Mouse (Mus musculus) embryonic stem cell, embryonic (primary cell): ENCODE results near the gene Pak3.
"Not testable (repeated sequence)": the region's sequence is repeated elsewhere in the genome, so short reads cannot be mapped to it uniquely, and the experiment has no call there.

Experiments used
- CTCF ChIA-PET, 4 experiments: fragments of 300-600 bp in 2 of 4; fragments of 350-600 bp in 2 of 4; sonication (Branson Sonifier 250); formaldehyde crosslinking; loops; one replicate each; lab custom pipeline; 2022; ENCODE audit warnings: inconsistent platforms in 2 of 4; lab: Charles Lee
- POLR2A ChIA-PET, 4 experiments: fragments of 300-600 bp in 2 of 4; fragments of 350-600 bp in 2 of 4; sonication (Branson Sonifier 250); formaldehyde crosslinking; loops; one replicate each; lab custom pipeline; 2022; ENCODE audit warnings: antibody characterized with exemption in 4 of 4, inconsistent platforms in 1 of 4; lab: Charles Lee

The Pak3 gene

GRCm38 (mm10) chrX:143518168-143518901, at the start of gene Pak3:
TSS of gene Pak3 (plus strand) at chrX:143518591.
- ChIA-PET CTCF (interaction anchor here in 1 of 4 experiments (0.8 kb wide), 1 partner anchor 150 kb away, joined by 5 read pairs; no protein-coding TSS in a partner anchor), POLR2A (interaction anchor here in 3 of 4 experiments (0.7 to 1.3 kb wide), 3 partner anchors 10 to 25 kb away, joined by 3 to 5 read pairs (median 3); no protein-coding TSS in a partner anchor)

- CTCF ChIA-PET = no interaction called here
- POLR2A ChIA-PET = no interaction called here
Observed at GRCm38 (mm10) chrX:143482866-143483265, 35.5 kb upstream of the Pak3 start.

GRCm38 (mm10) chrX:143501053-143501695, 17.2 kb upstream of the Pak3 start:
- CTCF ChIA-PET = no interaction called here

DNA sequence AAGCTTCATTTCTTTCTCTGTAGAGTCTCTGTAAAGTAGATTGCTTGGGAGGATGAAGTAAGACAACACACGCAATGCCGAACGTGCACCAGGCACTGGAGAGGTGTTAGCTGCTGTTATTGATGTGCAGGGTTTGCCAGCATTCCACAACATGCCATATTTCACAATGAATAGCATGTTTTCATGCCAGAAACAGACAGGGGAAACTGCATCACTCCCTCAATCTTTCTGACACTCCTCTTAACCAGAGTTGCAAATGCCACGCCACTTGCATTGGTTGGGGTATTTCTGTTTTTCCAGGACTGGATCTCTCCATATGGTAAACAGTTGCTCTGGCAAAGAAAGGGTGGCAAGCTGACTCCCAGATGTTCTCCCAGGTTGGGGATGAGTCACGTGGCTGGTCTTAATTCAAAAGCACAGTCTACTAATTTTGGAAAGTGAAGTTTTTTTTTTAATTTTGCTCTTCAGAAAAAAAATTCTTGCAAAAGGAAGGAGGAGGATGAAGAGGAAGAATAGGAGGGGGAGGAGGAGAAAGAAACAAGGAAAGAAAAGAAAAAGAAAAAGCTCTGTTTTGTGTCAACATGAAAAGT, 16.5 kb upstream of the Pak3 start:
- POLR2A ChIA-PET = no interaction called here

More at GRCm38 (mm10) chrX:143501053-143501695, 17.2 kb upstream of the Pak3 start:
- POLR2A ChIA-PET = no interaction called here

GRCm38 (mm10) chrX:143518917-143519316, 526 bp downstream of the Pak3 start:
- CTCF ChIA-PET = interaction anchor here in 1 of 4 experiments (0.8 kb wide), 1 partner anchor 149 kb away, joined by 5 read pairs; no protein-coding TSS in a partner anchor
- POLR2A ChIA-PET = interaction anchor here in 2 of 4 experiments (0.7 to 1.3 kb wide), 2 partner anchors 24 kb away, joined by 3 to 5 read pairs; no protein-coding TSS in a partner anchor

More for the DNA sequence above, 16.5 kb upstream of the Pak3 start:
- CTCF ChIA-PET = no interaction called here

DNA sequence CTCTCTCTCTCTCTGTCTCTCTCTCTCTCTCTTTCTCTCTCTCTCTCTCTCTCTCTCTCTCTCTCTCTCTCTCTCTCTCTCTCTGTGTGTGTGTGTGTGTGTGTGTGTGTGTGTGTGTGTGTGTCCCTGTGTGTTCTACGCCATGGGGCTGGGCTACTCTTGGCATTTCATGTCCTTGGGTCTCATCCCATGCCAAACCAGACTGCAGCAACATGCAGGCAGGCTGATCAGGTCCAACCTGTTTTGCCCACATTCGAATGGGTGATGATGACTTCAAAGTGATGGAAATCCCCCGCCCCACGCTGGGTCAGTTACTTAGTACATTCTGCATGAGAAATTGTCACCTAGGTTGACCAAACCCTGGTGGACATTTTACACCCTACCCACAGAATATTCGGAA, 1.1 kb downstream of the Pak3 start:
- CTCF ChIA-PET = not testable (repeated sequence)
- POLR2A ChIA-PET = interaction anchor here in 1 of 4 experiments (1.3 kb wide), 1 partner anchor 24 kb away, joined by 5 read pairs; no protein-coding TSS in a partner anchor

DNA sequence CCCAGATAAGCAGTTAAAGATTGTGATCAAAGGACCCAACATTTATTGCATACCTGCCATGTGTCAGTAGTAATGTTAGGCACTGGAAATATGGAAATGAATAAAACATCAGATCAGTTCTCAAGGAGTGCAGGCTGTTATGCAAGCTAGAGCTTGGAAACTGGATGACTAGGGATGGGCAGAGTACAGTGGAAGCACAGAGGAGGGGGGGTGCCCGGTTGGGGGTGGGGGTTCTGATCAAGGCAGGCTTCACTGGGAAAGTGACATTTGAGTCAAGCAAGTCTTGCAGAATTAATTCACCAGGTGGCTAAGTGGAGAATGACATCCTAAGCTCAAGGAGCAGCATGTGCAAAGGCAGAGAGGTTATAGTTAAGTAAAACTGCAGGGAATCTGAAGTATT, 1.8 kb downstream of the Pak3 start:
- POLR2A ChIA-PET = no interaction called here
- CTCF ChIA-PET = interaction anchor here in 1 of 4 experiments (1.1 kb wide), 1 partner anchor 148 kb away, joined by 3 read pairs; no protein-coding TSS in a partner anchor

- POLR2A ChIA-PET = no interaction called here
- CTCF ChIA-PET = no interaction called here
Observed at GRCm38 (mm10) chrX:143532331-143532730, 13.9 kb downstream of the Pak3 start.

GRCm38 (mm10) chrX:143533574-143533973, 15.2 kb downstream of the Pak3 start:
- ChIA-PET POLR2A (no interaction called here), CTCF (no interaction called here)

DNA sequence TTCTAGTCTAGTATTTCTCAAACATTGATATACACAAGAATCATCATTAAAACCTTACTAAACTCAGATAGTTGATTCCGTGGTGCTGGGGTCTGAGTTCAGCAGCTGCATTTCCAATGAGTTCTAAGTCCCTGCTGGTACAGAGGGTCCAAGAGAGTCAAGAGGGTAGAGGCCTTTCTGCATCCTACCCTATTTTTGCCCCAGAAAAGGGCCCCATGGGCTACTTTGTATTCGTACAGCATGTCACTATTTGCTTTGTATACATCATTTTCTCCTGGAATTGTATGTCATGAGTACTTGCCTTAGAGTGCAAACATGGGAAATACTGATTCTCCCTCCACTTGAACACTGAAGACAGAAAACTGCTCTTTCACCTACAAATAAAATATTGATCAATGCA, 24.4 kb downstream of the Pak3 start:
- POLR2A ChIA-PET = interaction anchor here in 3 of 4 experiments (1.0 to 1.4 kb wide), 5 partner anchors 14 to 24 kb away, joined by 3 to 5 read pairs (median 3); partner anchors contain the start of gene Pak3 (in 2 of the 3)

GRCm38 (mm10) chrX:143543186-143543793, 24.9 kb downstream of the Pak3 start:
- ChIA-PET POLR2A (interaction anchor here in 3 of 4 experiments (0.6 to 1.4 kb wide), 7 partner anchors 15 to 725 kb away, joined by 3 to 5 read pairs (median 3); partner anchors contain the start of genes Pak3 (in 2 of the 3) and Ammecr1 (in 1 of the 3)), CTCF (no interaction called here)

More for the DNA sequence above, 24.4 kb downstream of the Pak3 start:
- CTCF ChIA-PET = no interaction called here

DNA sequence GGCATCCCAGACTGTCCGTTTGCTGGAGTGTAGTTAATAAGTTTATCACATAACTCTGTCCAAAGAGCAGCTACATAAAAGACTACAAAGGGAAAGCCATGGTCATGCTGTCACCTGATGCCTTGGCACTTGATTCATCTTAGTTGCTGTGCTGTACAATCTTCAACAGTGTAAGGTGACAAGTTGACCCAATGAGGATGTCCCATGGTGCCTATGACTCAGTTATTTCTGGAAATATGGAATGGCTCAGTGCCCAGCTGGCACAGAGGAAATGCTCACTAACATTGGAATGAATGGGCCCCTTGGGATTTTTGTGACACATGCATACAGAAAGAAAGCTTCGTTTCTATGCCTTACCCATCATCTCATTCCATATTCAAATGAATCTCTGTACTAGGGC, 55.3 kb downstream of the Pak3 start:
- ChIA-PET CTCF (no interaction called here), POLR2A (no interaction called here)

DNA sequence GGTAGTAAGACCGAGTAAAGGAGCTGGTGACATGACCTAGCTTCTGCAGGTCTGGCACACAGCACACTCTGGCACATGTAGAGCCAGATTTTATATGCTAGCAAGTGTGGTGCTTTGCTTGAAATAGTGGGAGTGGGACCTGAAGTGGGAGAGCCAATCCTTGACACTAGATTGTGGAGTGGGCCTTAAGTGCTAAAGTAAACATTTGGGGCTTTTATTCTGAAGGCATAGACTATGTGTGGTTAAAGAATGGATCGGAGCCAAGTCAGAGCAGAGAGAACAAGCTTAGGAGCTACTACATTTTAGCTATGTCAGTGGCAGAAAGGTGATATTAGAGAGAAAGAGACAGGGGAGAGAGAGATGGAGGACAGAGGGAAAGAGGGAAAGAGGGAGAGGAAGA, 61.5 kb downstream of the Pak3 start:
- CTCF ChIA-PET = no interaction called here
- POLR2A ChIA-PET = no interaction called here

GRCm38 (mm10) chrX:143580458-143580959, 62.1 kb downstream of the Pak3 start:
- POLR2A ChIA-PET = no interaction called here
- CTCF ChIA-PET = no interaction called here

- POLR2A ChIA-PET = no interaction called here
Observed at GRCm38 (mm10) chrX:143606877-143607449, 88.6 kb downstream of the Pak3 start.

DNA sequence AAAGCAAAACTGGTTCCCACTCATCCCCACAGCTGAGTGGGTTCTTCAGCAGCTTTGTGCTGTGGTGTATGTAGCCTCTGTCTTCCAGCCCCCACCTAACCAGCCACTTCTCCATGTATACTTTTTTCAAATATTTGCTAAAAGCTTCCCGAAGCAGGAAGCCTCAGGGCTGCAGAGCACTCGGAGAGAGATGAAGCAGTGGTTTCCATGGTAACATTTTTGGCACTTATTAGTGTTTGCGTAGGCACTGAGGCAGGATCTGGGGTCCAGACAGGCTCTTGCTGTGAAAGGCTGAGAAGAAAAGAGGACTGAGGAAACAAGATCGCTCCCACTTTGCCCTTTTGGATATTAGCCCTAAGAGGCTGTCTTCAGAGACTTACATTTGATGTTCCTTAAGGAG, 100.3 kb downstream of the Pak3 start:
- CTCF ChIA-PET = no interaction called here
- POLR2A ChIA-PET = no interaction called here

More at GRCm38 (mm10) chrX:143606877-143607449, 88.6 kb downstream of the Pak3 start:
- CTCF ChIA-PET = no interaction called here

DNA sequence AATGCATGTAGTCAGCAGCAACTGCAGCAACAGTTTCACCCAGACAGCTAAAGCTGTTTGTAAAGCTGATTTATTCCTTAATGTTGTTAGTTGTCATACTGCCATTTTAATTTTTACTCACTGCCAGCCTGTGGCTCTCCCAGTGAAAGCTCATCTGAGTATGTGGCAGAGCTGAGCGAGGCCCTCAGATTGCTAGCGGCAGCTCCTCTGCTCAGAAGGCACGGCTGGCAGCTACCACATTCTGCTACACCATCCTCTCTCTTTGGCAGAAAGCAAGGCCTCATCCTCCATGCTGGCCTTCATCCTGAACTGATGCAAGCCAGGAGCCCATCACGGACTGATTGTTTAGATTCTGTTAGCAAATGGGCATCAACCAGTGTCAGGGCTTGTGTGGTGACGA, 109.4 kb downstream of the Pak3 start:
- ChIA-PET POLR2A (no interaction called here), CTCF (interaction anchor here in 1 of 4 experiments (0.6 kb wide), 1 partner anchor 819 kb away, joined by 3 read pairs; no protein-coding TSS in a partner anchor)

- POLR2A ChIA-PET = interaction anchor here in 1 of 4 experiments (0.7 kb wide), 1 partner anchor 55 kb away, joined by 3 read pairs; no protein-coding TSS in a partner anchor
- CTCF ChIA-PET = no interaction called here
Observed at GRCm38 (mm10) chrX:143643936-143644335, 125.5 kb downstream of the Pak3 start.
